Mouse (Mus musculus): ENCODE measurements around the gene Tmem117.

DNA sequence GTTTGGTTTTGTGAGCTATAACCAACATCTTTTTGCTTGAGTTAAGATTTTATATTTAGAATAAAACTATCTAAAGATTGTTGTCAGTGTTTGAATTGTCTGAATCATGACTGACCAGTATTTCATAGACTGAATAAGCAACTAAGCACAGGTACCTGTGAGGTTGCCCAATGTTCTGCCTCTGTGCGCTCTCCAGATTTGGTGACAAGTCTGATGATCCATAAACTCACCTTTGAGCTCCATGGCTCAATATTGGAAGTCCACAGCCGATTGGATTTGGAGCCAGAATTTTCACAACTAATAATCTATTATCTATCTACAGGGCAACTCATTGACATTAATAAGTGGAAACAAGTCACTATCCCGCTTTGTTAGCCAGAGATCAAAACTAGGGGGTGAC, 312.9 kb downstream of the Tmem117 start:
- no peak for TF ChIP-seq POLR2A (IDR thresholded peaks at IDR 0.05; ENCODE audit: extremely low read depth, insufficient read depth, low read length)
- no peak for TF ChIP-seq CTCF (IDR thresholded peaks at IDR 0.05; ENCODE audit: extremely low read depth, insufficient read depth, low read length)

All from cortical plate, adult 2 months (tissue).